Mouse (Mus musculus) liver (tissue): ENCODE measurements around the gene Hs6st3.

Source experiments
- DNase-seq: peaks from one replicate; pipeline ENCODE4 v3.0.0-alpha.2; 2020; ENCODE audit warnings: mixed read lengths

Gene Hs6st3

DNA sequence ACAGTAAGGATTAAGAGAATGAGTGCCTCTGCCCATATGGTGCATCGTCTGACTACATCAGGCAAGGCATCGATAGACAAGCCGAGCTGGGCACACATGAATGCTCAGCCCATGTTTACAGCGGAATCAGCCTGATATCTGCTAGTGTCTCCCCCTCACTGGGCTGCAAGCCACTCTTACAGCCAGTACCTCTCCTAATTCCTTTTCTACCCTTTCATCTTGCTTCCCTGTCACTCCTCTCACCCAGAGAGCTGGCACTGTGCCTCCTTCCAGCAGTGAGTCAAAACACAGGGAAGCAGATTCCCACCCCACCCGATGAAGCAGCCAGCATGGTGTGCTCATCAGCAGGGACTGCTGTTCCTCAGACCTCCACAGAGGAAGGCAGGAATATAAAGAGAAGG is 527.6 kb downstream of the Hs6st3 start:
- no peak for DNase-seq

DNA sequence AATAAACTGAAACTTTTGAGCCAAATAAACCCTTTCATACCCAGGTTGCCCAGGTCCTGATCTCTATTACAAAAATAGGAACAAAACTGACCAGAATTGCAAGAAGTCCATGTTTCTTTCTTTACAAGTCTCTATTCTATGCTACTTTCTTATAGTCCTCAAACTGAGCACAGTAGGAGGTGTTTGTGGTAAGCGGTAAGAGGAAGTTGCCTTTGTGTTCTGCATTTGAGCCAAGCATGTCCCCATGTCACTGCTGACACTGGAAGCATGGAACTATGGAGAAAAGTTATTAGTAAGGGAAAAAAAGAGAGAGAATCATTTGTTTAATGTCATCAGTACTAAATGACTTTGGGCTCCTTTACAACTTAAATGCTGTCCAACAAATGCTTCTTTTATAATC is 529.3 kb downstream of the Hs6st3 start:
- DNase-seq = no peak

DNA sequence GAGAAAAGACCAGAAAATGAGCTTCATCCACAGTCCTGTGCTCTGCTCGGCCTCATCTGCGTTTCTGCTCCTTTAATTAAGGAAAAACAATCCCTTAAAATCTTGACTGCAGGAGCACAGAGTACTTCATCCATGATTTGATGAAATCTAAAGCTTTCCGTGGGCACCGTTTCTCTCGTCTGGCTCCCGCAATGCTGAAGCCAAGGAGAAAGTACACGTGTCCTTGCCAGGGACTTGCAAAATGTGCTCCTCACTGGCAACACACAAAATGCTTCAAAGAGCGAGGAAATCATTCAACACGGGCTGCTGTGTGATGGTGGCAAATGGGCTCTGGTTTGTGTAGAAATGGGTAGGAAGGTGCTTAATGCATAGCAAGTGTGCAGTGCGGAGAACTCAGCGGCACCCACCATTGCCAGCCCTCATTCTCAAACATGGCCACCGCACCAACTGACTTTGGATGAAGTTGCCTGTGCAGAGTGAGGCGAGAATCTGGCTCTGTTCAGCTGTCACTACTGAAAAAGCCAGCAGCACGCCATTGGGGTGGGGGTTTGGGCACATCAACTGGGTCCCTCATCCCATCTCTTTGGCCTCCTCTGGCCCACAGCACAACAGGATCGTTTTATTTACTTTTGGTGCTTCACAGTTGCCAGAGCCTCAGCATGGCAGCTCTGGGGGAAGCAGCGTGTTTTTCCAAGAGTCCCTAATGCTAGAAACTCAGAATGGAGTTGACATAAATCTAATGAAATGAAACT is 532.9 kb downstream of the Hs6st3 start:
- no peak for DNase-seq

DNA sequence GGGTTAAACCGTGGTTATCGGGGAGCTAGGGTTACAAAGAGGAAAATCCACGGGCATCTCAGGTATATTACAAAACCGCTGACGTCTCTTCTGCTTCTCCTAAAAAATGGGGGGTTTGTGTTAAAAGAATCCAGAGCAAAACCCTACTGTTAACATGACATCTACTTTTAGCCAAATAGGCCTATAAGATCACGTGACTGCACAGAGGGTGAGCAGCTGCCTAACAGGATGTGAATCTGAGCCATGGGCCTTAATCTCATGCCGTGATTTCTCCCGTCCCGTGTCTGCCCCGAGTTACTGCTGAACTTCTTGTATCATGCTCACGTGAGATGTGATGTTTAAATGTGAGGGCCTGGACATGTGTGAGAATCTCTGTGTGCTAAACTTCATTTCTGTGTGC is 540.4 kb downstream of the Hs6st3 start:
- no peak for DNase-seq

DNA sequence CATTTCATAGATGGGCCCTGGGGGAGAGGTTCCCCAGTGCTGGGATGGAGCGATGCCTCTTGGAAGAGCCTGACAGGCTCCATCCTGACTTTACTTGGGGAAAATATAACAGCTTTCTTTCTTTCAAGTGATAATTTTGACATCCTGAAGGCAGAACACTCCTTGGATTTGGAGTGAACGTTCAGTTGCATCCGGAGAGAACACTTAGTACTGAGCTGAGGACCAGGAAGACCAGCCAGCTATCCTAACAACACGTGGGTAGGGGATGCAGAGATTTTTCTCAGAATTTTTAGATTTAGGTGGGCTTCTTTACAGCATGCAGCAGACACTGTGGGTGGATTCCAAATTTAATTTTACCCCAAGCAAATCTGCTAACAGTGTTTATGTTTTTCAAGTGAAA is 541.9 kb downstream of the Hs6st3 start:
- no peak for DNase-seq

DNA sequence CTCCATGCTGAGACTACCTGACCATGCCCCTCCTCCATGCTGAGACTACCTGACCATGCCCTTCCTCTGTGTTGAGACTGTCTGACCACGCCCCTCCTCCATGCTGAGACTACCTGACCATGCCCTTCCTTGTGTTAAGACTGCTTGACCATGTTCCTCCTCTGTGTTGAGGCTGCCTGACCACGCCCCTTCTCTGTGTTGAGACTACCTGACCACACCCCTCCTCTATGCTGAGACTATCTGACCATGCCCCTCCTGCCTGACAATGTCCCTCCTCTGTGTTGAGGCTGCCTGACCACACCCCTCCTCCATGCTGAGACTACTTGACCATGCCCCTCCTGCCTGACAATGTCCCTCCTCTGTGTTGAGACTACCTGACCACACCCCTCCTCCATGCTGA is 549.7 kb downstream of the Hs6st3 start:
- no peak for DNase-seq

DNA sequence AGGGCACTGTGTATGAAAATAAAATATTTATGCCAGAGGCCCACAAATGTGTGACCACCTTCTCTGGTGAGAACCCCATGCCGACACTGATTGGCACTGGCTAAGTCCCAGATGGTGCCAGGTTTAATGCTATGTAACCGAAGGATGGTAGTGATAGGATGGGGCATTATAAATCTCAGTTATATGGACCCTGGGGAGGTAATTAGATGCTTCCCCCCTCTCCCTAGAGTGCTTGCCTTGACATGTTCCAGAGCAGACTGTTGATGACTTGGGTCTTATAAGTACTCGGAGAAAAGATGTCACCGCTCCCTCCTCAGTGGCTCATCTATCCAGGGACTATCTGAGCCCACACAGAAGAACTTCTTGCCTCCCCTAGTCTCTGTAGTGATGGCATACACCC is 561.8 kb downstream of the Hs6st3 start:
- DNase-seq = no peak

DNA sequence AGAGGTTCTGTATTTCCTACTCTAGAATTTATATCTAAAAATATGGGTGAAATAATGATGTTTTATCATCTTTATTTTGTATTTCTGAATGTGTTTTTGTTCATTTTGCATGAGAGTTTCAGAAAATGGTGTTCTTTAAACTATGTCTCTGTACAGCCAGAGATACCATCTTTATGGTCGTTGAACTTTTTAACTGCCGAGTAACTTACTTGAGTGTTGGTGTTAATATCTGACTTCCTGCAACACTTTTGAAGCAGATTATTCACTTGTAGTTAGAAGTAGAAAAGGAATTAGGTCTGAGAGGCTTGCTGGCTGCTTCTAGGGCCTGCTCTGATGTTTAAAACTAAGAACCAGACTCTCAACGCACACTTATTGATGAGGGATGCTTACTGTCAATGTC is 576.6 kb downstream of the Hs6st3 start:
- DNase-seq = no peak

DNA sequence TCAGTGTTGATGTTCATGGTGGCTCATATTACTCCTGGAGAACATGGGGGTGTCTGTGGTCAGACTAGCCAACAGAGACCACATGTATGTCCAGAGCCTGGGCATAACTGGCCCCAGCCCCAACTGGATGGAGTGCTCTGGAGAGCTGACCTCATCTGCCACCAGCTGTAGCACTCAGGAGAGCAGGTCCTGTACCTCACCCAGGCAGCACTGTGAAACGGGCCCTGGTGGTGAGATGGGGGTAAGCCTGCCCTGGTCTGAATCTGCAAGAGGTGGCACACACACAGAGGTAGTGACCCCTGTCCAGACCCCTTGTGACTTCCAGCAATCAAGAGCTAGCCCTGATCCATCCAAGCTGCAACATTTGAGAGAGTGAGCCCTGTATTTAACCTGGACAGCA is 579.2 kb downstream of the Hs6st3 start:
- no peak for DNase-seq

DNA sequence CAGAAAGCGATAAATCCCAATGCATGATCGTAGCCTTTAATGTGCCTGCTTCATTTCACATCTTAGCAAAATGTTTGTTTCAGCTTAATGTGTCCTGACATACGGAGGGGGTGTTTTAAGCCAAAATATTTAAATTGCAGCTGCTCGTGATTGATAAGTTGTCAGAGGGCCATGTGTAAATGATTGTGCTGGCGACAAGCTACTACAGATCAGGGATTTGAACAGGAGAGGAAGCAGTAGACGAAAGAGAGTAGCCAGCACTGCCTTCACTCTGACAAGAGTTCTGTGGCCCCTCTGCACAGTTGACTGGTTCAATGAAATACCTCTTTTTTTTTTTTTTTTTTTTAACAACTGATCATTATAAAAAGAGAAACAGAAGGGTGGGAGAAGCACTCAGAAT is 587.0 kb downstream of the Hs6st3 start:
- no peak for DNase-seq

DNA sequence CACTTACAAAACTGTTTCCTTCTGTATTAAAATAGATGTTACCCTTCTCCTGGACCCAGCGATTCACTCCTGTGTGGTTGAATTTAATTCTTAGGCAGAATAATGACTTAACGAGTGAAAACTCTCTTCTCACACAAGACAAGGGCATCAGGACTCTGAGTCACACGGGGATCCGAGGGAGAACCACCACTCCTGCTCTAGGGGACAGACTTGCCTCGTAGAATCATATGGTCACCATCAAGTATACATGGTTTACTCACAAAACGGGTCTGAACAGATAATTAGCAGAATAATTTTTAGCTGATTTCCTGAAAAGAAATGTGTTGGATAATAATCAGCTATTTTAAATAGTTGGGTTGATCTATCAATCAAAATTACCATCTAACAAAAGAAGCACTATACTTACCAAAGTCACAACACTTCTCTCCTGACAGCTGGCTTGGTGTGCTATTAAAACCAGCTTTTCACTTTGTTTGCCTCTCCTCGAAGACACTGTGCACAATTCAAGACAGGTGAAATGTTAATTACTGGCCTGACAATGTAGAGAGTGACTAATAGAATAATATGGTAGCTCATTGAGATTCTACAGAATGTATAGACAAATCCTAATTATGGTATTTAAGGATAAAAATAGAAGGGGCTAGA is 593.4 kb downstream of the Hs6st3 start:
- no peak for DNase-seq

DNA sequence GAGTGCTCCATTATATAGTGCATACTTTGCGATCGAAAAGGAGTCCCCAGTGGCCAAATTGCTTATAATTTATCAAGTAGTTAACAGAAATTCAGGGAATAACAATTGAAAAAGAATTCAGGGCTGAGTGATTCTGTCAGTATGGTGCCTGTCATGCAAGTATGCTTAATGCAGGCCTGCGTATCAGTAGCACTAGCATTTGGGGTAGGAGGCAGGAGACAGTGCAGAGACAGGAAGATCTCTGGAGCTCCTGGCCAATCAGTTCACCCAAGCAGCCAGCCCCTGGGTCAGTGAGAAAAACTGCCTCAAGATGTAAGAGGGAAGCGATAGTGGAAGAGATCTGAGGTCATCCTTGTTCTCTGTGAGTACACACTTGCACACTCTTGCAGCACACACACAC is 594.1 kb downstream of the Hs6st3 start:
- no peak for DNase-seq

DNA sequence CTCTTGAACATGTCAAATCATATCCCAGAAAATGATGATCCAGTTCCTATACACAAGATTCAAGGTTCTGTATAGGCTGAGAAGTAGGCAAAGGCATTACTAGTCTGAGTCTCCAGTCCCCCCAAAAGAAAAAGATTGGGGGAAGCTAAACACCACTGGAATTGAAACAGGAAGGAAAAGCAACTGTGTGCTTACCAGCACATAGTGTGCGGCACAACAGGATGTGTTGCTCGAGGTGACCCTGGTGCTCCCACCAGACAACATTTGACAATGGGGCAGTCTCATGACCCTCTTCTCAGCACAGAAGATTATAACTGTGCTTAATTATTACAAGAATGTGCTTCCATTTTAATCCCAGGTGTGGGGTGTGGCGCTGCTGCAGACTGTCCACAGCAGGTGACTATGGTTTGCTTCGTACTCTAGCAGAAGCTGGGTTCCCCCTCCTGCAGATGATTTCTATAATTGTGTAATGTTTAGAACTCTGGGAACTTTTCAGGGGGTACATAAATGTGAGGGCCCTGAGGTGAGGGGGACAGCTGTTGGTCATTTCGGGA is 599.3 kb downstream of the Hs6st3 start:
- DNase-seq = no peak

DNA sequence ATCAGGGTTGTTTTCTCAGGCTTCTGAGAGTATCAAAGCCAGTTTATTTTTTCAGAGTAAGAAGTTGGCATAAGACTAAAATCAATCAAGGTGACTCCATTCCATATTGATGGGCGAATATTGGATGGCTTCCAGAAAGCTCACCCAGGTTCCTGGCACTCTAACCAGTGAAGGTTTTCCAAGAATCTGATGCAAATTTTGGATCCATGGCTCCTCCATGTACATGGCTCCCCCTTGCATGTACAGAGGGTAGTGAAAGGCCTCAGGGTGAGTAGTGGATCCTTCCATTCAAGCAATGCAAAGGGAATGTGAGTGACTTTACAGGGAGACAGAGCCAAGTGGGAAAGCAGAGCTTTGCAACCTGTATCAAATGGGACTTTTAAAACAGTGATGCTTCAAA is 603.6 kb downstream of the Hs6st3 start:
- no peak for DNase-seq

DNA sequence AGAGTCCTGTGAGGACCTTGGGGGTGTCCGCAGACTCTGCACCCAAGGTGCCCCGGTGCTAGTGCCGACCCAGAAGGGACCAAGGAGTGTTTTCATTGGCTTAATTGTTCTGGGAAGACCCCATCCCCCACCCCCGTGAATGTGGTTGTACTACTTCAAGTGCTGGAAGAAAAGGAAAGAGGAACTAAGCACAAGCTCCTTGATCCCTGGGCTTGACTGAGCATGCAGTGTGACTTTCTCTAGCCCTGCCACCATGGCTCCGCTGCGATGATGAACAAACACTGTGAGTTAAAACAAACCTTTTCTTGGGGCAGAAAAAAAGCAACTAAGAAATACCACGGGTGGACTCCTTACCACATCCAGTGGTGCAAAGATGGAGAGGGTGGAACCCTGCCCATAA is 623.2 kb downstream of the Hs6st3 start:
- DNase-seq = no peak

DNA sequence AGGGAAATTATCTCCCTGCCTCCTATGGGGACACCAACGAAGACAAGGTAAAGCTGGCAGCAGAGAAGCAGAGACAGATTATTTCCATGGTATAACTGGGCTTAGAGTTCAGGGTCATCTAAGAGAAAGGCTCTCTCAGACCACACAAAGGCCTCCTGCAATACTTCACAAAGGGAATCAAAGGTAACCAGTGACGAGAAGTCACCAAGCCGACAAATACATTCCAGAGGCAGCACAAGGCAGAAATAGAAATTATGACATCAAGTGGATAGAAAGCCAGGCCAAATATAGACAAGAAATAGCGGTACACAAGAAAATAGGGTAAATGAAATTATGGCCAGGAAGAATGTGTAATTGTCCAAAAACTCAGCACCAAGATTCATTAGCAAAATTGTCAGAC is 633.9 kb downstream of the Hs6st3 start:
- DNase-seq = no peak

DNA sequence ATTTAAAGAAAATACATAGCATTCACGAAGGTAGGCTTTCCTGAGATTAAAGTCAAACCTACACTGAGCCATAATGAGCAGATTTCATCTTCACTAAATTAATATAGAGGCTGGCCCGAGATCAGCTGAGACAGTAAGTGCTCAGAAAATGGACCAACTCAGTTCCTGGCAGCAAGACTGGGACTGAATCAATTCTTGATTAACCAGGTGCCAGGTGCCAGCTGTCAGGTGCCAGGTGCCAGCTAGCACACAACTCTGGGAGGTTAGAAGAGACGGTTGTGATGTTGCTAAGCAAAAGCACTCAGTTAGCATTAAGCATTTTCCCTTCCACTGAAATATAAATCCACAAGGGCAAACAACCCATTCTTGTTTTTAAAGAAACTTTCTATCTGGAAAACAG is 638.1 kb downstream of the Hs6st3 start:
- DNase-seq = no peak

DNA sequence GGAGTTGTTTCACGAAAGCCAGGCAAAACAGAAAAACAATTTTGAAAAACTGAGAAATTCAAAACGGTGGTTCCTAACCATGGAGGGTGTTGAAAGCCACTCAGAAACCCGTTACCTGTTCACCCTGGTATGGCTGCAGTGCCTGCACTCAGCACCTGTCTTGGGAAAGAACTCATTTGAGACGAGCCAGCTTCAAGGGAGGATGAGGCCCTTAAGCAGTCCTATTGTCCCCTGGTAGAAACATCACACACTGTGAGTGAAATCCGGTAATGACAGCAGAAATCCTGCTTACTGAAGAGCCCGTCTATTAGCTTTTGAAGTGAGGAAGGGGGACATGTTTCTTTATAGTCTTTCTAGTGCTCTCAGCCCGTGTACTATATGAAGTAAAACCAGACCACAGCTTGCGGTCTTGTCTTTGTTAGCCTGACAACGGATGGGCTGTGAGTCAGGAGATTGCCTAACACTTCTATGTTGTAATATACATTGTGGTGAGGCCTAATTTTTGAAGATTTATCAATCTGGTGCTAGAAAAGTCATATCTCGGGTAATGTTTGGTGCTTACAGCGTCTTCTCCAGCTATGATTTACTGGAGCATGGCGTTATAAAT is 641.9 kb downstream of the Hs6st3 start:
- no peak for DNase-seq

DNA sequence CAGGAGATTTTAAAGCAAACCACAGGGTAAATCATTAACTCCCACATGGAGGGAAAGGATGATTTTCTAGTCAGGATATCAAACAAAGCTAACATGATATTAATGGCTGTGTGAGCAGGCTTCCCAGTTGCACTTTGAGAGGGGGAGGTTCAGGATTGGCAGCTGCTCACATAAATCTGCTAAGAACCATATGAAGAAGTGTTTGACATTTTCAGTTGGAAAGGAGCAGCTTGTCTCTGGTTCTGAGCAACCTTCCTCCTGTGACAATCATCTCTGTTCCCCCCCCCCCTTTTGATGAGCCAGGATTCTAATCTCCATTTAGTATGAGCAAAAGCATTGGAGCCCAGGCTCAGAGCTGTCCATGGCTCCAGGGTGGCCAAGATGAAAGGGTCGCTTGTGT is 643.0 kb downstream of the Hs6st3 start:
- no peak for DNase-seq

DNA sequence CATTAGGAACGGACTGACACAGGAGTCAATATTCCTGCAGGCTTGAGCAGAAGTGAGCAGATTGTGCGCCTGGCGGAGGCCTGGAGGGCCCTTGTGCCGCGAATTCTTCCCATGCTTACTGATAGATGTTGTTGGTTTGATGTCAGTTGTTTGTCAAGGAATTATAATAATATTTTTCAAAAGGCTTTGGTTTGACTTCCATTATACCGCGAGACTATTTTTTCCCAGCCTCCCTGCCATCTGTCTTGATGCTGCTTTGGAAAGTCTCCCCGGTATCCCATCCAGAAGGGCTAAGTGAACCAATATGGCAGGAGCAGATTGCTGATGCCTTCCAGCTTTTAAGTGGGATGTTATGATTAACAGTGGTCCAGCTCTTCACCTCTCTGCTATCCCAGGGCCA is 651.3 kb downstream of the Hs6st3 start:
- DNase-seq = no peak

DNA sequence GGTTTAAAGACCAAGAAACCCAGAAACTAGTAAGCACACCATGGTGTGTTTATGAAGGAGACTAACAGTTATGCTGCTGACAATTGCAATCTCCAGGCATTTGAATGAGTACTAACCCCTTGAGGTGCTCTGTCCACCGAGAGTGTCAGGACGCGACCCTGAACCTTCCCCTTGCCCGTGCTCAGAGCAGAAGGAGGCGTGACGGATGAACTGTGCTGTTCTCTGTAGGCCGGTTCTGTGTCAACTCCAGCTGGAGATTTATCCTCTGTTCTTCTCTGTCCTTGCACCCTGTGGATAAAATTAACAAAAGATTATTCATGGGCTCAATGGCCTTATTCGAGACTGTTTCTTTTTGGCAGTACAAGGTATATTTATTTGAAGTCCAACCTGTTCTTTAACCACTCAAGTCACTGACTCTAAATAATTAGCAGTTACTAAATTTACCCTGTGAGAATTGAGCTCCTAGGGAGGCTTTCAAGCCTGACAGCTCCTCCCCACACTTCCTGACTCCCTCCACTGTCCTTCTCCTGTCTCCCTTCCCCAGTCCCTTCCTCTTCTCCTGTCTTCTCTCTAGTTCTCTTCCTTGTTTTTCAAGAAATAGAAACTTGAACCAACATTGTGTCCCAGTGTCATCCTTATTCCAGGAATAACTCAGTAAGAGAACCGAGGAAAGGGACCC is 659.2 kb downstream of the Hs6st3 start:
- no peak for DNase-seq

DNA sequence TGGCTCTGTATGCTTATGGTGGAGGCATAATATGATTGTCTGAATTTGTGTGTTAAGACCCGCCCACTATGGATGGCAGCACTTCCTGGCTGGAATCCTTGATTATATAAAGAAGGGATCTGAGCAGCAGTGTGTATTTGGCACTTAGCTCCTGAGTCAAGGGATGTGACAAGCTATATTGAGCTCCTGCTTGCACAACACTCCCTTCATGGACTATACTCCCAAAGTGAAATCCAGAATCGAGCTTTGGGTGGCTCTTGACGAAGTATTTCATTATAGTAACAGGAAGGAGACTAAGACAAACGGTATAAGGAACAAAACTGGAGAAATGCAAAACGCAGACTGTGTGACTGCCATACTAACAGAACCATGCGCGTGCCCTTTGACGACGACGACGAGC is 660.4 kb downstream of the Hs6st3 start:
- no peak for DNase-seq

DNA sequence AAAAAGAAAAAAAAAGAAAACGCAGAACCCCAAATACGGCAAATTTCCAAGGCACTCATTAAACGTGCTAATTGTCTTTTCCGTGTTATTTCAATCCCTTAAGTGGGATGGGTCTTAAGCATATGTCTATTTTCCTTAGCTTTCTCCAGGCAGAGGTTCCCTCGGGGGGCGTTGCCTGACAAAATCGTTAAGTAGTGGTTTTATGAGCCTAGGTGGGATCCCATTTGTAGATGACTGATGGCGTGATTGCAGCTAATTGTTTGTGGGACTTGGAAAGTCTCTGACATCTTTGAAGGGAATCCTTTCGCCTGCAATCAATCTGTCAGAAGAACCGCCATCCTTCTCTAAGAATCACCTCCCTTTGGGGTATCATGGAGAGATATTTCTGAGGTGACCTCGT is 662.7 kb downstream of the Hs6st3 start:
- no peak for DNase-seq

DNA sequence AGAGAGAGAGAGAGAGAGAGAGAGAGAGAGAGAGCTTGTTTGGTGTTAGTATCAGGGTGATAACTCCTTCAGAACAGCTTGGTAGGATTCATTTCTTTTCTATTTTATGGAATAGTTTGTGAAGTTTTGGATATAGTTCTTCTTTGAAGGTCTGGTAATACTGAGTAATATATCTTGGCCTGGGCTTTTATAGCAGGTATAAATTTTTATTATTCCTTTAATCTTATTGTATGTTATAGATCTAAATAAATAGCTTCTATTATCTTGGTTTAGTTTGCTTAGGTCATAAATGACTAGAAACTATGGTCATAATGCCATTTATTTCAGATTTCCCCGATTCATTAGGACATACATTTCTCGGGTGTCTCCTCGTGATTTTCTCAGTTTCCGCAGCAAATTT is 675.8 kb downstream of the Hs6st3 start:
- DNase-seq = no peak
